Mouse (Mus musculus) left cerebral cortex, postnatal 14 days (tissue): Measurements from ENCODE around the gene Camk2g. TPM values are rescaled to one million over a fixed set of nuclear protein-coding genes. Genes with fewer than 3 reads are reported as not detected.

Experiments used
- DNase-seq, 2 experiments: peaks; one replicate each; pipeline ENCODE4 v3.0.0; 2021 to 2022; ENCODE audit warnings: low spot score in 2 of 2, mixed read lengths in 1 of 2
- intact Hi-C: fragments of 180-260 bp; cut with DNase I; formaldehyde crosslinking; loops from one replicate; pipeline ENCODE4 v1.15.1; 2025
- long read RNA-seq, 2 experiments: library from polyadenylated mRNA; stranded (forward); transcript quantifications; one replicate each; pipeline ENCODE4 v2.0.0; 2021
- total RNA-seq, 2 experiments: library from RNA; stranded (reverse); gene quantifications; 2 replicates each; pipeline ENCODE4 v1.2.3; 2021

Camk2g gene
- total RNA-seq: 100 to 1,000 TPM; 305 to 316 TPM
- long read RNA-seq, experiment 1, partial matches to known transcripts: 13 of 147 reads
- long read RNA-seq, experiment 1, other reads (novel, unspliced or antisense): 125 of 147 reads
- long read RNA-seq, experiment 2, partial matches to known transcripts: 8 of 109 reads
- long read RNA-seq, experiment 2, other reads (novel, unspliced or antisense): 92 of 109 reads

DNA sequence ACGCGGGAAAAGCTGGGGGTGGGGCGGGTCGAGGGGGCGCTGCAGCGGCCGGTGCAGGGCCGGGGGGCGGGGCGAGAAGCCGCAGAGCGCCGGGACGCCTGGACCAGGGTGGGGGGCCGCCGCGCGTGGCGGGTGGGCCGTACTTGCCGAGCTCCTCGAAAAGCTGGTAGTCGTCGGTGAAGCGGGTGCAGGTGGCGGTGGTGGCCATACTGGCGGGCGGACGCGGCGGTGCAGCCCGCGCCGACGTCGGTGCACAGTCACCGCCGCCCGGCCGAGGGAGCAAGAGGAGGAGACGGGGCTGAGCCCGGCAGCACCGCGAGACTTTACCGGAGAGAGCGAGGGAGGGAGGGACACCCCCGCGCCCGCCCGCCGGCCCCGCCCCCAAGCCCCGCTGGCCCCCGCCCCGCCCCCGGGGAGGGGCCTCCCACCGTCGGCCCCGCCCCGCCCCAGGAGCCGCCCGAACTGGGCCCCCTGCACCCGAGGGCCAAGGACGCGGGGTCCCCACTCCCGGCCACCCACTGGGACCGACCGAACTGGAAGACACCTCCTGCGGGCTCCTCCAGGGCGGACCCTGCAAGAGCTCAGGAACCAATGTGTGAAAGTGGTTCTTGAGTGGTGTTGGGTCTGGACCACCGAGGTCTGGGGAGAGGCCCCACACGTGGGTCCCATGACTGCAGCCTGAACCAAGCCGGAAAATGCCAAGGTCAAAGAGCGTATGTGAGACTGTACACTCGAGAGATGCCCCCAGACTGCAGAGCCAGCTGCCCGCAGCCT lies at the start of gene Camk2g:
Camk2g (minus strand) TSS at position 331 of the 774 bp plus-strand sequence.
- DNase-seq: peak; percentile 69 to 76
- intact Hi-C loops: no loop called here

DNA sequence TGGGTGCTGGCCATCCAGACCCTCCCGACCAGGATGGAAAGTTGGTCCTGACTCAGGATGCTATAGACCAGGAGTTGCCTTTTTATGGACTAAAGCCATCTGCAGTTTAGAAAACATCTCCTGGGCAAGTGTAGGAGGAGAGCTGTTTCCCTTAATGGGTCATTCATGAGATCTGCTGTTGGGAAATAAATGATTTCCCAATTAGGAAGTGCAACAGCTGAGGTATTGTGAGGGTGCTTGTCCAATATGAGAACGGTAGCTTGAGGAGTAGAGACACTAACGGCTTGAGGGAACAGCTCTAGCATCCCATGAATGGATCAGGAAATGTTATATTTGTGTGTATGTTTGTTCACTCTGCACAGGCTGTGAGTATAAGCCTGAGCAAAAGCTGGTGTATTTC lies 48.7 kb upstream of the Camk2g start:
- DNase-seq: no peak
- intact Hi-C loops: no loop called here

DNA sequence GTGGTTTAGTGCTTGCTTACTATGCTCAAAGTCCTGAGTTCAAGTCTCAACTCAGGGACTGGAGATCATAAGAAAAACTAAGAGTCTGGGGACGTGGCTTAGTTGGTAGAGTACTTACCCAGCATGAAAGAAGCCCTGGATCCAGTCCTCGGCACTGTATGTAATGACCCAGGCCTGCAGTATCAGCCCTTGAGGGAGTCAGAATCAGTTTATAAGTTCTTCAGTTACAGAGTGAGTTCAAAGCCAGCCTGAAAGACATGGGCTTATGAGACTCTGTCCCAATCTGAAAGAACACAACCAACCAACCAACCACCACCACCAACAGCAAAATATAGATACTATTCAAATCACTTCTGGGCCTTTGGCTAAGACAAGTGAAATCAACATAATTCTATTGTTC lies 47.6 kb upstream of the Camk2g start:
- DNase-seq: no peak
- intact Hi-C loops: no loop called here

DNA sequence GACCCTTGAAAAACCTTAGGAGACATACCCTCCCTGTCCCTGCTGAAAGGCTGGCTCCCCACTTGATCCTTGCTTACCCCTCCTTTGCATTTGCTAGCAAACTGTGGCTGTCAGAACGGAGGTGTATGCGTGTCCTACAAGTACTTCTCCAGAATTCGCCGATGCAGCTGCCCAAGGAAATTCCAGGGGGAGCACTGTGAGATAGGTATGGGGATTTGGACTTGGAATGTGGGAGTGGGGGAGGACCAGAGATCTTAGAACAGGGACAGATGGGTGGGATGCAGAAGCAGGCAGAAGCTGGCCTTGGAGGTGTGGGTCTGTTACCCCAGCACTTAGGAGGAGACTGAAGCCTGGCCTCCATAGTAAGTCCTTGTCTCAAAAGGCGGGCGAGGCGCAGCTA lies 43.8 kb upstream of the Camk2g start:
- no peak for DNase-seq
- intact Hi-C loops: no loop called here

DNA sequence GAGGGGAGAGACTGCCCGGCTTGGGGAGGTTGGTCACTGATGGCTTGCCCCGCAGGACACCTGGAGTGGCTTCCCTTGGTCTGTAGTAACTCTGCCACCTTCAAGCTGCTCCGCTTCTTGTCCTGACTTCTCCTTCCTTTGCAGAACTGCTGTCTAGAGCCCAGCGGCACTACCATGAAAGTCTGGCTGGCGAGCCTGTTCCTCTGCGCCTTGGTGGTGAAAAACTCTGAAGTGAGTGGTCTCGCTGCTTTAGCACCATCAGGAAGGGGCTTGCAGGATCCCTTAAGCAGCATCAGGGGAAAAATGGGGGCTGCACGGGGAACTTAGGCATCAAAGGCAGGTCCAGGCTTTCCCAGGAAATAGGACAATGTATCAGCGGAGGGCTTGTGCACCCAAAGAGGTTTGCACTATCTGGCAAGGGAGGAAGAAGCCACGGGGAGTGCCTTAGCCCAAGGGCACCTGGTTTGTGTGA lies 43.1 kb upstream of the Camk2g start:
- intact Hi-C loops: no loop called here
- DNase-seq: no peak

DNA sequence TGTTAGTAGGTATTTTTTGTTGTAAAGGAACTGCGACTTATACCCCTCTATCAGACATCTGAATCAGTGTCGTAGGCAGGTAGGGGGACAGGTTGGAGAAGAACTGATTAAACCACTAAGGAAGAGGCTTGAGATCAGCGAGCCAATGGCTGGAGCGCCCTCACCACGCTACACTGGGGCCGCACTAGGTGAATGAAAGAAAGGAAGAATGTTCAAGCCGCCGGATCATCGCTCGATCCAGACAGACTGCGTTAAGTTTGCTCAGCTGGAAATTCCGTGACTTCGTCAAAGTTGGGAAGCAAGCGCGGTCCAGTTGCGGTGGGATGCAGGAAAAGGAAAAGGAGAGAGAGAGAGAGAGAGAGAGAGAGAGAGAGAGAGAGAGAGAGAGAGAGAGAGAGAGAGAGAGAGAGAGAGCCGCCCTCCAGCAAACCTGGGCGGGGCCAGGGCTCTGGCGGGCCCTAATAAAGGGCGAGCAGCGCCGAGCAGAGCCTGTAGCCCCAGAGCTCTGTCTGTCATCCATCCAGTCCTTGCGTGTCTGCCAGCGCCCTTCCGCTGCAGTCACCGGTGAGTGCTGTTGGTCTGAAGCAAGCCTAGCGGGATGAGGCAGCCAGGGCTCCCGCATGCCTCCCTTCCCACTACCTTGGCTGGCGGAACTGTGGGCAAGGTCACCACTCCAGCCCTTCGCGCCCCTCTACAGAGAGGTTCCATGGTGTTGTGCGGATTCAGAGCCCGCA lies 42.5 kb upstream of the Camk2g start, which contains the start of gene Plau:
Plau (plus strand) TSS at position 490 of the 734 bp plus-strand sequence.
- intact Hi-C loops: no loop called here

DNA sequence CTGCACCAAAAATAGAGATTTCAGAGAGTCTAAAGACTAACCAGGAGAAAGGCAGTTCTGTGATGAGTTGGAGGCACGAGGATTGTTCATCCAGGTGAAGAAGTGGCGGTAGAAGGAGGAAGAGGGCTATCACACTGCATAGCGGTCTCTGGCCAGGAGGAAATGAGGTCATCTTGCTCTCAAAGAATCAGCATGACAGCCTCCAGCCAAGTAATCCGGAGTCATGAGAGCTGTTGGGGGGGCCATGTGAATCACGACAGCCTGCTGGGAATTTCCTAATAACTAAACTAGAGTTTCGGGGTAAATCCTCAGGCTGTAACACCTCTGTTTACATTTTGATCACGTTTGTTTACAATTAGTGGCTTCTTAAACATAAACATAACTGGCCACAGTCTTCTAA lies 40.2 kb upstream of the Camk2g start:
- intact Hi-C loops: no loop called here
- DNase-seq: no peak

More for the DNA sequence above, 42.5 kb upstream of the Camk2g start, which contains the start of gene Plau:
- DNase-seq: peak in 1 of 2 experiments; percentile 40

DNA sequence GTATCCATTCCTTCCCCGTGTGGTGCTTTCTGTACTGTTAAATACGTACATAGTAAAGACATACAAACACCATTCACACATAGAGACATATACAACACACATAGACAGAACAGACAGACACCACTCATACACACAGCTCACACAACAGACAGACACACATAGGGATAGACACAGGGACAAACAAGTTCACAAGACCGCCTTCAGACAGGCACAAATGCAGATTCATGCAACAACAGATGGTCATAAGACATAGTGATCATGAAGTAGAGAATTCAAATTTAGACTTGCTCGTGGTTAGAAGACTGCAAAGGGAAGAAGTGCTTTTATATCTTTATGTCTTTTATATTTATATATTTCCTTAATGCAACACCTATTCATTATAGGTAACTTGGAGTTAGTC lies 39.6 kb upstream of the Camk2g start:
- intact Hi-C loops: no loop called here
- DNase-seq: no peak

DNA sequence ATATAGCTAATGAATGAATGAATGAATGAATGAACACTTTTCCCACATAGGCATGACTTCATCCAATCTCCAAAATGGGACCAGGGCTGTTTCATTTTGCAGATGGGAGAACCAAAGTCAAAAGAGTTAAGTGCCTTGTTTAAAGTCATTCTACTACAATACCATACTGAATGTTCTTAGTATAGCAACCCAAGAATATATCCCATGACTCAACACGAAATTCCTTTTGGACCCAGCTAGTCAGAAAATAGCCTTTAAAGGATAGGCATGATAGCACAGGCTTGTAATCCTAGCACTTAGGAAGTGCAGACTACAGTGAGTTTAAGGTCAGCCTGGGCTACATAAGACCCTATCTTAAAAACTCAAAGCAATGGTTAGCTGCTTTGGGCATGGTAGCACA lies 38.0 kb upstream of the Camk2g start:
- intact Hi-C loops: no loop called here
- peak in 1 of 2 experiments; percentile 51 for DNase-seq

DNA sequence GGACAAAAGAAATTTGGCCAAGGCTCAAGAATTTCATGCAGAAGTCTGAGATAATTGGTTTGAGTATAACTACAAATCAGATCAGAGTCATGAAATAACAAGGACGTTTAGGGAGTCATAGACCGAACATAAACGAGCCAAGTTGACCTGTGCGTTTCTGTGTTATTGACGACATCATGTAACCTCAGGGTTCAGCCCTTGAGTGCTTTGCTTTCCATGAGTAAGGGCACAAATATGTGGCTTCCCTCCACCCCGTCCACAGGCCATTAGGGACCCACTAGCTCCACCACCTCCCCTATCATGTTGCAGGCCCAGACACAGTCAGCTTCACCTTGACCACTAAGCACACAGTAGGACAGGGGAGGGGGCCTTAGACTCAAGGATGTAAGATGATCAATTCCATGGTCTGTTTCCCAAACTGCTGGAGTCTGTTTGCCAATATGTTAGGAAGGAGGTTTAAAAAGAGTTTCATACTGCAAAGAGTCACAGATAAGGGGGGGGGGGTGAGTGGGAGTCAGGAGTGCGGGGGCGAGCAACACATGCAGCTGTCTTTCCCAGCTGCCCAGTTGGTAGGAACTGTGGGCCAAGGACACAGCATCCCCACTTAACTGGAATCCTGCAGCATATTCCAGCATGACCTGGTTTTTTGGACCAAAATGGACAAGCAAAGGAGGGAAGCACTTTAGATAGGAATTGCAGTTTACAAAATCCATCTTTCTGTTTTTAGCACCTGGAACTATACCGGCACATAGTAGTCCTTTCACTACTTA lies 37.4 kb upstream of the Camk2g start:
- intact Hi-C loops: no loop called here
- peak in 1 of 2 experiments; percentile 44 for DNase-seq

DNA sequence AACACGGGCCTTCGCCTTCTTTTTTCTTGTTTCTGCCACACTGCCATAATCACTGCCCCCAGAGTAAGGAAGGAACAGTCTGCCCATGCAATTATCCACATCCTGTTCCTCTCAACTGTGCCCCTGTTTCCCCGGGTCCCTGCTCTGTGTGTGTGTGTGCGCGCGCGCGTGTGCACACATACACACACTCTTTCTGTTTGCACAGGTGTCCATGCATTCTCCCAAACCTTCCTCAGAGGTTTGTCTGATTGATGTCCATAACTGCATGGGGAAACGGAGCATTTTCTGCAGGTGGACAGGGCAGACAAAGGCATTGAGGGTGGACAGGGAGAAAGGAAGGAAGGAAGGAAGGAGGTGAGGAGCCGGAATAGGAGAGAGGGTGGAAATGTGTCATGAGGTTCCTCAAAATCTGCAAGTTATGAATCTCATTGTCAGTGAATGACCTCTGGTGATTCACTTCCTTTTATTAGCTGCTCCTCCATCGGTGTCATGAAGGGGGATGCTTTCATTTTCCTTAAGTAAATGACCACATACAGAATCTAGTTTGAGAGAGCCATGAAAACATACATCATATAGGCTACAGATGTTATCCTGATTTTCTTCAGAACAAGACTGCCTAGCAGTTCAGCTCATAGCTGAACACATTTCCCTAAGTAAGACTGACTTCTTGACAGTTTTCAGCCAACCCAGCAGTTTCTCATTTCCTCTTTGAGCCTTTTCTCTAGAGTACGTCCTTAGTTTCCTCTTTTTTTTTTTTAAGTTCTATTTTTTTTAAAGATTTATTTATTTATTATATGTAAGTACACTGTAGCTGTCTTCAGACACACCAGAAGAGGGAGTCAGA lies 35.9 kb upstream of the Camk2g start:
- intact Hi-C loops: no loop called here
- no peak for DNase-seq

DNA sequence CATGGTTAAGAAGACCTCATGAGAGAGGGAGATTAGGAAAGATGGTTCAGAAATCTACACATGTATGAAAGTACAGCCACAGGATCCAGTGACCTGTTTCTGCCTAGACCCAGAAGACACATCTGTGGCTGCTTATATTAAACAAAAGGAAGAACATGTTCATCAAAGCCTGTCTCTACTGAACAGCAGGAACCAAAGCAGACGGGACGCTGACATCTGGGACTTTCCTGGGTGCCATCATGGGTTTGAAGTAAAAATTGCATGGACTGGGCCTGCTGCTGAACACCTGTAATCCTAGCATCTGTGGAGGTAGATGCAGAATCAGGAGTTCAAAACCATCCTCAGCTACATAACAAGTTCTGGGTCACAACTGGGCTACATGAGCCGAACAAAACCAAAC lies 34.6 kb upstream of the Camk2g start:
- intact Hi-C loops: no loop called here
- no peak for DNase-seq

DNA sequence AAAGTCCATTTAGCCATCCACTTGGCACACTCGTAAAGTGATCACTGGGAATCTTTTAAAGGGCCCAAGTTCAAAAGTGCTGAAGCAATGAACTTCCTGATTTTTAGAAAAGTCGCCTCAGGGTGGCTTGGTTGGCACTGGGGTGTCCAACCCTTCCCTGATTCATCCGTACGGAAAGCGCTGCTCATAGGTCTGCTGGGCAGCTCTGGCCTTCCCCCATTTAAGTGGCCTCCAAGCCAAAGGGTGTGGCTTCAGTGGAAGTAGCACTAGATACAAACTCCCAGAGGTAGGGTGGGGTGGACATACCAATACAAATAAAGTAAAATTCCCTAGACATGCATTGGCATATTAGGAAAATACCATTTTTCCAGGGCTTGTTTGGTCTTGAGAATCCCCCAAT lies 33.6 kb upstream of the Camk2g start:
- DNase-seq: no peak
- intact Hi-C loops: no loop called here

DNA sequence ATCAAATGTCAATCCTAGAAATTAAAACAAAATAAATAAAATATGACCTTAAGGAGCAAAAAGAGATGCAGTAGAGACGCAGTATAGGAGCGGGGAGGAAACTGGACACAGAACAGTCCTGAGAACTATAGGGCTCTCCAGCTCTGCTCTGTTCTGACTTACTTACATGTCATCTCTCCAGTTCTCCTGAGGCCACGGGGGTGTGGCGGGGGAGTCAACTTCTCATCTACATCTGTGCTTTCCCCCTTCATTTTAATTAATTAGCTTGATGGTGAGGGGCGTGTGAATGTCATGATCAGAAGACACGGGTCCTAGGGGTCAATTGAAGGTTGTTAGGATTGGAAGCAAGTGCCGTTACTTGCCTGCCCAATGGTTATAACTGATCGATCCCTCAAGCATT lies 33.2 kb upstream of the Camk2g start:
- DNase-seq: no peak
- intact Hi-C loops: no loop called here

DNA sequence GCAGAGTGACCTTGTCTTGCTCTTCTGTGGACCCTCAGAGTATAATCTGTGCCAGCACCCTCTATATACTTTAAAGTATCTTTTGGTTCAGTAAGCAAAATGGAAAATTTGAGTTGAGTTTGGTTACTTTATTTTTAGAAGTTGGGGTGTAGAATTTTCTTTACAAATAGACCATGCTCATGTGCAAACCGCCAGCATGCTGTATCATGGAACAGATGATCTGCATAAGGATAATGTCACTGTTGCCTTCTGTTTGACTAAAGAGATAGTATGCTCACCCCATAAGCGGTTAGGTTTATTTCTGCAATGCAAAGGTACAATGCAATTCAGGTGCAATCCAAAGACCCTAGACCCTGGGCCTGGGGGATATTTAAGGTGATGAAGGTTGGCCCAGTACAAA lies 31.6 kb upstream of the Camk2g start:
- peak in 1 of 2 experiments; percentile 45 for DNase-seq
- intact Hi-C loops: no loop called here

DNA sequence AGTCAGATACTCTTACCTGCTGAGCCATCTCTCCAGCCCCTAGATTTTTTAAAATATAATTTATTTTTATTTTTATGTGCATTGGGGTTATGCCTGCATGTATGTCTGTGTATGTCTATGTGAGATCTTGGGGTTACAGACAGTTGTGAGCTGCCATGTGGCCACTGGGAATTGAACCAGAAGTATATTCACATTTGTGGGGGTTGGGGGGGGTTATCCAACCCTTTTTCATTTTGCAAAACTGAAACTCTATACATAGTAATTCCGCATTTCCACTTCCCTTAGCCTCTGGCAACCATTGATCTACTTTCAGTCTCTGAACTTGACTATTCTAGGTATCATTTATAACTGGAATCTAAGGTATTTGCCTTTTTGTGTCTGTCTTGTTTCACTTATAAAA lies 30.6 kb upstream of the Camk2g start:
- intact Hi-C loops: no loop called here
- DNase-seq: no peak

DNA sequence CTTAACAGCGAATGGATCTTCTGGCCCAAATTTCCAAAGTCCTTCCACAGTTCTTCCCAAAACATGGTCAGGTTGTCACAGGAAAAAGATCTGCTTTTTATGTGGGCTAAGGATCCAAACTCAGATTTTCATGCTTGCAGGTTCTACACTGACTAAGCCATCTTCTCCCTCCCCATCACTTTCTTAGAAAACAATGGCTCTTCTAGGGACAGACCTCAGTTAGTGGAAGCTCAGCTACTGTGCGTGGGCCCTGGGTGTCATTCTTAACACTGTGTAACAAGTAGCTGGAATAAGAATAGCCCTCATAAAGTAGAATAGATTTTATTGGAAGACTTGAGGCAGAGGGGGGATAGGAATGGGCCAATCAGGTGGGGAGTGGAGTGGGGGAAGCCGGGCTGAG lies 21.6 kb upstream of the Camk2g start:
- DNase-seq: no peak
- intact Hi-C loops: no loop called here

DNA sequence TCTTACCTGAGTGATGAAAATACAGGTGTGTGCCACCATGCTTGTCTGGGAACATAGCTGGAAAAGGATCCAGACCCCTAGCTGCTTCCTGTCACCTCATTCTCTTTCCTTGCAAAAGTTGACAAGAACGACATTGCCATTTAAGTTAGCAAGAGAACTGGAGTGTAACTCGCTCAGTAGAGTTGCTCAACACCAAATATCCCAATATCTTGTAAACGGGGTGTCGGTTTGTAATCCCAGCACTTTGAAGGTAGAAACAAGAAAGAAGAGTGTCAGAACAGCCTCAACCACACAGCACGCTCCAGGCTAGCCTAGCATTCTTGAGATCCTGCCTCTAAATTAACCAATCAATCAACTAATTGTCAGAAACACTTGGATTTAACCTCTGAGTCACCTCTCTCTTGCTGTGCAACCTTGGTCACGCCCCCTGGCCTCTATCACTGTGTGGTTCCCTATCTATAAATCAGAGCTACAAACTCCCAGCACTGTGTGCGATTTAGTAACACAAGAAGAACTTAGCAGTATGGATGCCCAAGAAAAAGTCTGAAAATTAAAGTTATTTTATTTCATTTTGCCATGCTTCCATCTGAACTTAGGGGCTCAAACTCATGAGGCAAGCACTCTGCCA lies 18.0 kb upstream of the Camk2g start:
- intact Hi-C loops: no loop called here
- DNase-seq: no peak
